Mouse (Mus musculus): Measurements from ENCODE around the gene Txn1. TPM values are rescaled to one million over a fixed set of nuclear protein-coding genes. Genes with fewer than 3 reads are reported as not detected.

Txn1 gene
- 261 and 274 TPM in 2 replicates for polyA plus RNA-seq (2015; fragmentation: Nextera tagmentation; extraction: Ambion mirVana)

GRCm38 (mm10) chr4:57956029-57956960 lies at the start of gene Txn1:
TSS of gene Txn1 (minus strand) at chr4:57956411.
- peak within 1 kb of the TSS; percentile 59 for H3K27ac ChIP-seq (ENCODE audit: low read length)
- no peaks in the 10 kb centered on the region for H3K27me3 ChIP-seq (replicated peaks; ENCODE audit: control insufficient read depth, insufficient read depth, low read length)
- H3K4me3 ChIP-seq (replicated peaks; ENCODE audit: low read length) = peak within 1 kb of the TSS; percentile 55
- H3K36me3 ChIP-seq (ENCODE audit: control insufficient read depth, insufficient read depth) = peaks cover 5% of the 10 kb centered on the region
- under 1% methylated on average over 71 of the region's 71 CpGs for WGBS
- ATAC-seq = peak; percentile 95
- peaks cover 25% of the 10 kb centered on the region for H3K4me1 ChIP-seq (replicated peaks; ENCODE audit: control insufficient read depth, insufficient read depth, low read length)
- H3K9me3 ChIP-seq (ENCODE audit: control insufficient read depth, low read length) = peaks cover under 1% of the 10 kb centered on the region; the same call in 1 of the 2 replicates
- peak within 1 kb of the TSS; percentile 70 for H3K9ac ChIP-seq (replicated peaks; ENCODE audit: low read depth, low read length)
- H3K4me2 ChIP-seq (ENCODE audit: low read length) = peak within 1 kb of the TSS; percentile 85

GRCm38 (mm10) chr4:58003501-58003900 lies 47.3 kb upstream of the Txn1 start:
- 78% methylated on average over 3 of the region's 3 CpGs for WGBS
- Histone ChIP-seq H3K9ac (replicated peaks; ENCODE audit: low read depth, low read length) (no peak overlapping the region), H3K4me1 (replicated peaks; ENCODE audit: control insufficient read depth, insufficient read depth, low read length) (no peaks in the 10 kb centered on the region), H3K9me3 (ENCODE audit: control insufficient read depth, low read length) (no peaks in the 10 kb centered on the region), H3K36me3 (ENCODE audit: control insufficient read depth, insufficient read depth) (no peaks in the 10 kb centered on the region), H3K4me3 (replicated peaks; ENCODE audit: low read length) (no peak overlapping the region), H3K4me2 (ENCODE audit: low read length) (no peak overlapping the region), H3K27ac (ENCODE audit: low read length) (no peak overlapping the region), H3K27me3 (replicated peaks; ENCODE audit: control insufficient read depth, insufficient read depth, low read length) (no peaks in the 10 kb centered on the region)
- no peak for ATAC-seq

- ATAC-seq = no peak
- no peaks in the 10 kb centered on the region for H3K27me3 ChIP-seq (replicated peaks; ENCODE audit: control insufficient read depth, insufficient read depth, low read length)
- no peak overlapping the region for H3K4me2 ChIP-seq (ENCODE audit: low read length)
- H3K36me3 ChIP-seq (ENCODE audit: control insufficient read depth, insufficient read depth) = no peaks in the 10 kb centered on the region
- no peaks in the 10 kb centered on the region for H3K9me3 ChIP-seq (ENCODE audit: control insufficient read depth, low read length)
- no peak overlapping the region for H3K4me3 ChIP-seq (replicated peaks; ENCODE audit: low read length)
- H3K27ac ChIP-seq (ENCODE audit: low read length) = no peak overlapping the region
- 97% methylated on average over 1 of the region's 1 CpGs for WGBS
- H3K9ac ChIP-seq (replicated peaks; ENCODE audit: low read depth, low read length) = no peak overlapping the region
- H3K4me1 ChIP-seq (replicated peaks; ENCODE audit: control insufficient read depth, insufficient read depth, low read length) = no peaks in the 10 kb centered on the region
These were observed 35.2 kb upstream of the Txn1 start for GRCm38 (mm10) chr4:57991425-57991824.

- no peaks in the 10 kb centered on the region for H3K27me3 ChIP-seq (replicated peaks; ENCODE audit: control insufficient read depth, insufficient read depth, low read length)
- H3K4me1 ChIP-seq (replicated peaks; ENCODE audit: control insufficient read depth, insufficient read depth, low read length) = no peaks in the 10 kb centered on the region
- WGBS = 92% methylated on average over 6 of the region's 6 CpGs
- H3K4me2 ChIP-seq (ENCODE audit: low read length) = no peak overlapping the region
- H3K36me3 ChIP-seq (ENCODE audit: control insufficient read depth, insufficient read depth) = no peaks in the 10 kb centered on the region
- no peak overlapping the region for H3K27ac ChIP-seq (ENCODE audit: low read length)
- no peak for ATAC-seq
- no peak overlapping the region for H3K4me3 ChIP-seq (replicated peaks; ENCODE audit: low read length)
- H3K9ac ChIP-seq (replicated peaks; ENCODE audit: low read depth, low read length) = no peak overlapping the region
- H3K9me3 ChIP-seq (ENCODE audit: control insufficient read depth, low read length) = no peaks in the 10 kb centered on the region
These were observed 18.3 kb upstream of the Txn1 start for GRCm38 (mm10) chr4:57974400-57975117.

GRCm38 (mm10) chr4:57973592-57974268 lies 17.5 kb upstream of the Txn1 start:
- no peak overlapping the region for H3K27ac ChIP-seq (ENCODE audit: low read length)
- no peak overlapping the region for H3K9ac ChIP-seq (replicated peaks; ENCODE audit: low read depth, low read length)
- H3K4me2 ChIP-seq (ENCODE audit: low read length) = no peak overlapping the region
- no peaks in the 10 kb centered on the region for H3K9me3 ChIP-seq (ENCODE audit: control insufficient read depth, low read length)
- no peak for ATAC-seq
- H3K36me3 ChIP-seq (ENCODE audit: control insufficient read depth, insufficient read depth) = no peaks in the 10 kb centered on the region
- H3K4me3 ChIP-seq (replicated peaks; ENCODE audit: low read length) = no peak overlapping the region
- H3K27me3 ChIP-seq (replicated peaks; ENCODE audit: control insufficient read depth, insufficient read depth, low read length) = no peaks in the 10 kb centered on the region
- H3K4me1 ChIP-seq (replicated peaks; ENCODE audit: control insufficient read depth, insufficient read depth, low read length) = no peaks in the 10 kb centered on the region
- WGBS = 83% methylated on average over 6 of the region's 6 CpGs

- Histone ChIP-seq H3K4me2 (ENCODE audit: low read length) (no peak overlapping the region), H3K36me3 (ENCODE audit: control insufficient read depth, insufficient read depth) (no peaks in the 10 kb centered on the region), H3K27me3 (replicated peaks; ENCODE audit: control insufficient read depth, insufficient read depth, low read length) (no peaks in the 10 kb centered on the region), H3K4me3 (replicated peaks; ENCODE audit: low read length) (no peak overlapping the region), H3K9me3 (ENCODE audit: control insufficient read depth, low read length) (no peaks in the 10 kb centered on the region), H3K4me1 (replicated peaks; ENCODE audit: control insufficient read depth, insufficient read depth, low read length) (no peaks in the 10 kb centered on the region), H3K9ac (replicated peaks; ENCODE audit: low read depth, low read length) (no peak overlapping the region), H3K27ac (ENCODE audit: low read length) (no peak overlapping the region)
- ATAC-seq = no peak
These were observed 14.1 kb upstream of the Txn1 start for GRCm38 (mm10) chr4:57970285-57970684.

- no peak overlapping the region for H3K27ac ChIP-seq (ENCODE audit: low read length)
- no peaks in the 10 kb centered on the region for H3K36me3 ChIP-seq (ENCODE audit: control insufficient read depth, insufficient read depth)
- H3K9me3 ChIP-seq (ENCODE audit: control insufficient read depth, low read length) = no peaks in the 10 kb centered on the region
- H3K4me3 ChIP-seq (replicated peaks; ENCODE audit: low read length) = no peak overlapping the region
- 76% methylated on average over 3 of the region's 3 CpGs for WGBS
- no peak overlapping the region for H3K4me2 ChIP-seq (ENCODE audit: low read length)
- no peak overlapping the region for H3K9ac ChIP-seq (replicated peaks; ENCODE audit: low read depth, low read length)
- no peaks in the 10 kb centered on the region for H3K4me1 ChIP-seq (replicated peaks; ENCODE audit: control insufficient read depth, insufficient read depth, low read length)
- ATAC-seq = no peak
- H3K27me3 ChIP-seq (replicated peaks; ENCODE audit: control insufficient read depth, insufficient read depth, low read length) = no peaks in the 10 kb centered on the region
These were observed 11.0 kb upstream of the Txn1 start for GRCm38 (mm10) chr4:57967195-57967594.

- H3K27me3 ChIP-seq (replicated peaks; ENCODE audit: control insufficient read depth, insufficient read depth, low read length) = no peaks in the 10 kb centered on the region
- no peak overlapping the region for H3K4me2 ChIP-seq (ENCODE audit: low read length)
- H3K36me3 ChIP-seq (ENCODE audit: control insufficient read depth, insufficient read depth) = no peaks in the 10 kb centered on the region
- H3K9ac ChIP-seq (replicated peaks; ENCODE audit: low read depth, low read length) = no peak overlapping the region
- WGBS = 97% methylated on average over 4 of the region's 4 CpGs
- no peak overlapping the region for H3K4me3 ChIP-seq (replicated peaks; ENCODE audit: low read length)
- H3K27ac ChIP-seq (ENCODE audit: low read length) = no peak overlapping the region
- H3K9me3 ChIP-seq (ENCODE audit: control insufficient read depth, low read length) = no peaks in the 10 kb centered on the region
- H3K4me1 ChIP-seq (replicated peaks; ENCODE audit: control insufficient read depth, insufficient read depth, low read length) = no peaks in the 10 kb centered on the region
- no peak for ATAC-seq
These were observed 9.3 kb upstream of the Txn1 start for GRCm38 (mm10) chr4:57965516-57965915.

- Histone ChIP-seq H3K9me3 (ENCODE audit: control insufficient read depth, low read length) (no peaks in the 10 kb centered on the region), H3K4me3 (replicated peaks; ENCODE audit: low read length) (no peak overlapping the region), H3K27ac (ENCODE audit: low read length) (no peak overlapping the region), H3K4me1 (replicated peaks; ENCODE audit: control insufficient read depth, insufficient read depth, low read length) (no peaks in the 10 kb centered on the region), H3K9ac (replicated peaks; ENCODE audit: low read depth, low read length) (no peak overlapping the region), H3K4me2 (ENCODE audit: low read length) (no peak overlapping the region), H3K36me3 (ENCODE audit: control insufficient read depth, insufficient read depth) (no peaks in the 10 kb centered on the region), H3K27me3 (replicated peaks; ENCODE audit: control insufficient read depth, insufficient read depth, low read length) (no peaks in the 10 kb centered on the region)
- ATAC-seq = no peak
- 34% methylated on average over 1 of the region's 1 CpGs for WGBS
These were observed 7.9 kb upstream of the Txn1 start for GRCm38 (mm10) chr4:57964143-57964542.
